Mouse (Mus musculus): ENCODE measurements around the gene Zfp317.
"Not testable (repeated sequence)": the region's sequence is repeated elsewhere in the genome, so short reads cannot be mapped to it uniquely, and the experiment has no call there.

Gene Zfp317

GRCm38 (mm10) chr9:19621843-19622822 lies at the start of gene Zfp317:
Zfp317 (plus strand) TSS chr9:19622102.
- in situ Hi-C loops (cut with MboI, MseI), result loop anchor here (5.0 to 25.0 kb wide), 4 partner anchors 760 to 1160 kb away; partner anchors contain the start of gene Zfp26 (in 1 of the 2)

GRCm38 (mm10) chr9:19582317-19582716 lies 39.6 kb upstream of the Zfp317 start, which contains the start of gene Olfr855:
Olfr855 (plus strand) TSS chr9:19582617.
- in situ Hi-C loops (cut with MboI, MseI), result no loop called here

GRCm38 (mm10) chr9:19621297-19621696 lies 605 bp upstream of the Zfp317 start:
- in situ Hi-C loops (cut with MboI, MseI), result loop anchor here (5.0 to 25.0 kb wide), 4 partner anchors 761 to 1159 kb away; partner anchors contain the start of gene Zfp26 (in 1 of the 2)

GRCm38 (mm10) chr9:19629574-19629973 lies 7.7 kb downstream of the Zfp317 start:
- in situ Hi-C loops (cut with MboI, MseI), result loop anchor here in 1 of 2 experiments (10.0 kb wide), 1 partner anchor 835 kb away; the partner anchor contains the start of gene Zfp26

GRCm38 (mm10) chr9:19645193-19645592 lies 23.3 kb downstream of the Zfp317 start:
- in situ Hi-C loops (cut with MboI, MseI), result no loop called here

GRCm38 (mm10) chr9:19690281-19690680 lies 68.4 kb downstream of the Zfp317 start:
- in situ Hi-C loops (cut with MboI, MseI), result no loop called here

- in situ Hi-C loops (cut with MboI, MseI), result no loop called here
Measured at GRCm38 (mm10) chr9:19691426-19691825, 69.5 kb downstream of the Zfp317 start.

- in situ Hi-C loops (cut with MboI, MseI), result no loop called here
Measured at GRCm38 (mm10) chr9:19692430-19692829, 70.5 kb downstream of the Zfp317 start.

GRCm38 (mm10) chr9:19694285-19694684 lies 72.4 kb downstream of the Zfp317 start:
- in situ Hi-C loops (cut with MboI, MseI), result not testable (repeated sequence)

GRCm38 (mm10) chr9:19694898-19695379 lies 73.0 kb downstream of the Zfp317 start:
- in situ Hi-C loops (cut with MboI, MseI), result not testable (repeated sequence)

Data from T-helper 17 cell (primary cell).